Mouse (Mus musculus) MEL (cell line): ENCODE data around the gene Cltb. TPM values are rescaled to one million over a fixed set of nuclear protein-coding genes. Genes with fewer than 3 reads are reported as not detected.

Experiments
- DNase-seq: peaks from one replicate; pipeline ENCODE4 v3.0.0; 2011; ENCODE audit warnings: low read depth, low spot score
- H3K27ac ChIP-seq: 2 replicates; pipeline ENCODE4 v1.5.1; 2012; ENCODE audit warnings: low read depth, mild to moderate bottlenecking, control low read depth, low read length, moderate library complexity; ENCODE audit not compliant: control insufficient read depth
- H3K27me3 ChIP-seq, 2 experiments: fragments of 150-350 bp in 1 of 2; sonication (generic) in 1 of 2; 2 replicates each; pipeline ENCODE4 v1.6.1; 2012; ENCODE audit warnings: low read length in 2 of 2, mild to moderate bottlenecking in 2 of 2, improper control_type of control experiment in 1 of 2, moderate library complexity in 1 of 2; ENCODE audit not compliant: insufficient read depth in 2 of 2, control insufficient read depth in 1 of 2
- H3K36me3 ChIP-seq, 2 experiments: 2 replicates each; pipeline ENCODE4 v1.6.1; 2012 to 2014; ENCODE audit warnings: low read length in 2 of 2, improper control_type of control experiment in 1 of 2, inconsistent platforms in 1 of 2, mild to moderate bottlenecking in 1 of 2; ENCODE audit not compliant: insufficient read depth in 2 of 2, control insufficient read depth in 1 of 2
- H3K4me1 ChIP-seq, 2 experiments: fragments of 150-350 bp in 1 of 2; sonication (generic) in 1 of 2; 2 replicates each; pipeline ENCODE4 v1.6.1; 2012; ENCODE audit warnings: low read length in 2 of 2, improper control_type of control experiment in 1 of 2, mild to moderate bottlenecking in 1 of 2; ENCODE audit not compliant: insufficient read depth in 2 of 2, control insufficient read depth in 1 of 2
- H3K4me3 ChIP-seq, 2 experiments: fragments of 150-350 bp in 1 of 2; sonication (generic) in 1 of 2; 2 replicates each; pipeline ENCODE4 v1.5.1; 2012; ENCODE audit warnings: low read depth in 2 of 2, low read length in 2 of 2, mild to moderate bottlenecking in 2 of 2, moderate library complexity in 2 of 2, control low read depth in 1 of 2, improper control_type of control experiment in 1 of 2; ENCODE audit not compliant: control insufficient read depth in 1 of 2, insufficient read depth in 1 of 2
- H3K79me2 ChIP-seq: 2 replicates; pipeline ENCODE4 v1.6.1; 2012; ENCODE audit warnings: mild to moderate bottlenecking, low read length, moderate library complexity; ENCODE audit not compliant: control insufficient read depth, poor library complexity, insufficient read depth
- H3K9ac ChIP-seq: 2 replicates; pipeline ENCODE4 v1.6.1; 2012; ENCODE audit warnings: low read depth, mild to moderate bottlenecking, control low read depth, low read length, moderate library complexity; ENCODE audit not compliant: control insufficient read depth, poor library complexity, severe bottlenecking
- H3K9me3 ChIP-seq: fragments of 150-350 bp; sonication (generic); replicated peaks from 2 replicates; pipeline ENCODE4 v1.6.1; 2012; ENCODE audit warnings: mild to moderate bottlenecking, low read length, improper control_type of control experiment, moderate library complexity; ENCODE audit not compliant: insufficient read depth
- CHD1 ChIP-seq: IDR thresholded peaks from 2 replicates; pipeline ENCODE4 v1.6.1; 2012; ENCODE audit warnings: low read depth, mild to moderate bottlenecking, inconsistent platforms, low read length, improper control_type of control experiment
- CTCF ChIP-seq, 3 experiments: IDR thresholded peaks in 2 of 3; conservative IDR thresholded peaks in 1 of 3; 2 replicates each; pipeline ENCODE4 v1.5.1; 2011 to 2012; ENCODE audit warnings: low read length in 3 of 3, low read depth in 2 of 3, mild to moderate bottlenecking in 2 of 3, improper control_type of control experiment in 1 of 3, inconsistent platforms in 1 of 3, mixed read lengths in 1 of 3, moderate library complexity in 1 of 3; ENCODE audit not compliant: control insufficient read depth in 1 of 3, insufficient read depth in 1 of 3, poor library complexity in 1 of 3, severe bottlenecking in 1 of 3
- ETS1 ChIP-seq: IDR thresholded peaks from 2 replicates; pipeline ENCODE4 v1.6.1; 2012; ENCODE audit warnings: low read depth, mild to moderate bottlenecking, inconsistent platforms, low read length, improper control_type of control experiment, moderate library complexity
- HCFC1 ChIP-seq: IDR thresholded peaks from 2 replicates; pipeline ENCODE4 v1.6.1; 2012; ENCODE audit warnings: low read depth, mild to moderate bottlenecking, inconsistent platforms, low read length, improper control_type of control experiment, moderate library complexity
- MAX ChIP-seq: IDR thresholded peaks from 2 replicates; pipeline ENCODE4 v1.6.1; 2011; ENCODE audit warnings: low read length, improper control_type of control experiment
- NELFE ChIP-seq: IDR thresholded peaks from 2 replicates; pipeline ENCODE4 v1.6.1; 2011; ENCODE audit warnings: low read depth, low read length, improper control_type of control experiment
- NRF1 ChIP-seq: IDR thresholded peaks from 2 replicates; pipeline ENCODE4 v1.6.1; 2014; ENCODE audit warnings: low read depth, mild to moderate bottlenecking, inconsistent platforms, low read length, improper control_type of control experiment, moderate library complexity; ENCODE audit not compliant: poor library complexity, insufficient read depth, severe bottlenecking
- RAD21 ChIP-seq: IDR thresholded peaks from 2 replicates; pipeline ENCODE4 v1.6.1; 2011; ENCODE audit warnings: mild to moderate bottlenecking, low read depth, low read length, improper control_type of control experiment
- SIN3A ChIP-seq: IDR thresholded peaks from 2 replicates; pipeline ENCODE4 v1.6.1; 2012; ENCODE audit warnings: low read length, improper control_type of control experiment, inconsistent platforms
- TCF12 ChIP-seq: IDR thresholded peaks from 2 replicates; pipeline ENCODE4 v1.6.1; 2014; ENCODE audit warnings: low read depth, mild to moderate bottlenecking, inconsistent platforms, low read length, improper control_type of control experiment, moderate library complexity
- UBTF ChIP-seq: IDR thresholded peaks from 2 replicates; pipeline ENCODE4 v1.6.1; 2012; ENCODE audit warnings: low read depth, mild to moderate bottlenecking, inconsistent platforms, low read length, improper control_type of control experiment, moderate library complexity, borderline replicate concordance; ENCODE audit not compliant: insufficient read depth
- ZC3H11A ChIP-seq: IDR thresholded peaks from 2 replicates; pipeline ENCODE4 v1.6.1; 2012; ENCODE audit warnings: low read depth, mild to moderate bottlenecking, inconsistent platforms, low read length, improper control_type of control experiment
- ZKSCAN1 ChIP-seq: IDR thresholded peaks from 2 replicates; pipeline ENCODE4 v1.6.1; 2012; ENCODE audit warnings: low read depth, mild to moderate bottlenecking, inconsistent platforms, low read length, improper control_type of control experiment, moderate library complexity
- ZMIZ1 ChIP-seq: IDR thresholded peaks from 2 replicates; pipeline ENCODE4 v1.6.1; 2012; ENCODE audit warnings: low read depth, mild to moderate bottlenecking, inconsistent platforms, low read length, improper control_type of control experiment, moderate library complexity
- ZNF384 ChIP-seq: IDR thresholded peaks from 2 replicates; pipeline ENCODE4 v1.6.1; 2012; ENCODE audit warnings: low read depth, mild to moderate bottlenecking, inconsistent platforms, low read length, improper control_type of control experiment
- polyA plus RNA-seq, 2 experiments: library from polyadenylated mRNA; stranded (reverse) in 1 of 2; unstranded in 1 of 2; fragments of >175 nt in 1 of 2; fragments of >200 nt in 1 of 2; gene quantifications; 2 replicates each; pipeline versions ENCODE4 v1.2.1 to v1.2.4; 2012; ENCODE audit warnings: low replicate concordance in 2 of 2, low read depth in 1 of 2; ENCODE audit not compliant: insufficient read length in 2 of 2, insufficient read depth in 1 of 2, missing spikeins in 1 of 2
- total RNA-seq: library from RNA; depleted of rRNA; stranded (reverse); fragments of 300-350 nt; gene quantifications from 2 replicates; pipeline ENCODE4 v1.2.3, GENCODE M21; 2012

Gene Cltb
- total and polyA plus RNA-seq, 3 experiments = 23.5 to 59.9 TPM; not detected in 1

DNA sequence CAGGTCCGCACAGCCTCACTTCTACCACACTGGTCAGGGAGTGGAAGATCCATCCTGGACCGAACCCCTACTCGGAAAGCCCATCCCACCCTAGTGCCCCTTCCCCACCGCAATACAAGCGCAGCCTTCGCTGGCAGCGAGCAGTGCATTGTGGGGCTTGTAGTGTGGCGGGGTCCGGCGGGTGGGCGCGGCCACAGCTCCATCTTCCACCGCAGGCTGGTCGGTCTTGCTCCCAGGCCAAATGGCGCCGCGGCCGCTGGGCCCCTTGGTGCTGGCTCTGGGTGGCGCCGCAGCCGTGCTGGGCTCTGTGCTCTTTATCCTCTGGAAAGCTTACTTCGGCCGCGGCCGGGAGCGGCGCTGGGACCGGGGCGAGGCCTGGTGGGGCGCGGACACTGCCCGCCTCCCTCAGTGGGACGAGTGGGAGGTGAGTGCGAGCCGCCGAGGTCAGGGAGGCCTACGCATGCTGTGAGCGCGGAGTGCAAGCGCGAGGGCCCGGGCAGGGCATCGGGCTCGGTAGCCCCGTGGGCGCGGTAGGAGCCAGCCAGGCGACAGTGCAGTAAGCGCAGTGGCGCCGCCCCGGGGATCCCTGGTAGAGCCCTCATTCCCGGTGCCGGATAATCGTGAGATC, 36.2 kb downstream of the Cltb start, which contains the start of gene Arl10:
TSS of gene Arl10 (plus strand) at position 162 of the 628 bp plus-strand sequence.
- H3K9me3 ChIP-seq = no peaks in the 10 kb centered on the region
- H3K9ac ChIP-seq = peak within 1 kb of the TSS; percentile 76
- TF ChIP-seq MAX (no peak), HCFC1 (peak; percentile 93), SIN3A (peak; percentile 53; the same call in 1 of the 2 replicates), NELFE (peak; percentile 51; the same call in 1 of the 2 replicates), ZMIZ1 (peak; percentile 27; the same call in 1 of the 2 replicates), CTCF (IDR thresholded peaks at IDR 0.05 in 2 of 3, conservative IDR thresholded peaks at IDR 0.05 in 1 of 3; ENCODE audit: control insufficient read depth in 1 of 3, insufficient read depth in 1 of 3, low read depth in 2 of 3, low read length in 3 of 3, poor library complexity in 1 of 3, severe bottlenecking in 1 of 3) (0 out of 6 replicates have a peak, but pooled peaks of 1 of the 3 experiments have one; percentile 29), ZC3H11A (no peak)
- DNase-seq = peak; percentile 71
- H3K79me2 ChIP-seq = no peaks in the 10 kb centered on the region; the same call in 1 of the 2 replicates
- H3K36me3 ChIP-seq = peaks cover 0 to 12% of the 10 kb centered on the region in 2 experiments; a peak in 2 of 4 replicates
- no peak within 1 kb of the TSS for H3K27ac ChIP-seq
- peaks cover 2 to 15% of the 10 kb centered on the region in 2 experiments for H3K4me1 ChIP-seq
- H3K27me3 ChIP-seq = no peaks in the 10 kb centered on the region
- H3K4me3 ChIP-seq = peak within 1 kb of the TSS; percentile 73 to 92

- Histone ChIP-seq H3K27ac (no peak overlapping the region), H3K4me3 (no peak overlapping the region), H3K36me3 (peaks cover 0 to 10% of the 10 kb centered on the region in 2 experiments; a peak in 2 of 4 replicates), H3K9me3 (no peaks in the 10 kb centered on the region), H3K79me2 (no peaks in the 10 kb centered on the region; the same call in 1 of the 2 replicates), H3K4me1 (peaks cover 2 to 10% of the 10 kb centered on the region in 2 experiments), H3K27me3 (no peaks in the 10 kb centered on the region), H3K9ac (no peak overlapping the region)
- DNase-seq = no peak
- TF ChIP-seq ZNF384 (peak; percentile 37), NRF1 (no peak)
Observed at GRCm38 (mm10) chr13:54572621-54573020, 38.5 kb downstream of the Cltb start.

DNA sequence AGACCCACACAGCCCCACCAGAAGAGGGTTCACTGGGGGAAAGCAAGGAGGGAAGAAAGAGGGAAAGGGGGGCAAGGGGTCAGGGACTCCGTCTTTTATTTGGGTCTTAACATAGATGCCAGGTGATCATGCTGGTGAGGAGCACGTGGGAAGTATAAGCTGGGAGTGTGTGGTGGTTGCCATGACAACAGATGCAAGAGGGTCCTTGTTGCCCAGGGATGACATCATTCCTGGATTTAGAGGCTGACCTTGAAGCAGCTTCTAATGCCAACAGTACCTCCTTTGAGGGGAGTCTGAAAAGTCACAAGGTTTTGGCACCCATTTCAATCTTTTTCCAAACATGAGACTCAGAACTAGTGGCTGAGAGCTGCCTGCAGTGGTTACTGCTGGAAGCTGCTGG, 39.5 kb downstream of the Cltb start:
- H3K4me3 ChIP-seq = no peak overlapping the region
- peaks cover 2 to 10% of the 10 kb centered on the region in 2 experiments for H3K4me1 ChIP-seq
- no peak for DNase-seq
- no peaks in the 10 kb centered on the region for H3K27me3 ChIP-seq
- no peak overlapping the region for H3K27ac ChIP-seq
- peaks cover 0 to 10% of the 10 kb centered on the region in 2 experiments; a peak in 2 of 4 replicates for H3K36me3 ChIP-seq
- H3K9ac ChIP-seq = no peak overlapping the region
- H3K79me2 ChIP-seq = no peaks in the 10 kb centered on the region; the same call in 1 of the 2 replicates
- TF ChIP-seq RAD21 (no peak), TCF12 (no peak), ZKSCAN1 (no peak), CHD1 (no peak), UBTF (no peak), ETS1 (no peak)
- no peaks in the 10 kb centered on the region for H3K9me3 ChIP-seq
